Mouse (Mus musculus): Measurements from ENCODE around the gene Rpl37.
A peak's percentile ranks its signal among the peaks of the same experiment; 100 is the strongest.

The Rpl37 gene

GRCm38 (mm10) chr15:5116270-5117030, at the start of gene Rpl37:
Rpl37 (plus strand) TSS chr15:5116645.
- DNase-seq (ENCODE audit: low read depth, low spot score), result peak; percentile 94

GRCm38 (mm10) chr15:5068801-5069518, 47.5 kb upstream of the Rpl37 start:
- DNase-seq (ENCODE audit: low read depth, low spot score), result no peak

- no peak for DNase-seq (ENCODE audit: low read depth, low spot score)
These were observed 35.2 kb upstream of the Rpl37 start for GRCm38 (mm10) chr15:5081235-5081634.

GRCm38 (mm10) chr15:5086162-5086561, 30.3 kb upstream of the Rpl37 start:
- DNase-seq (ENCODE audit: low read depth, low spot score), result no peak

- DNase-seq (ENCODE audit: low read depth, low spot score), result no peak
These were observed 27.4 kb upstream of the Rpl37 start for GRCm38 (mm10) chr15:5088850-5089608.

- DNase-seq (ENCODE audit: low read depth, low spot score), result no peak
These were observed 26.3 kb upstream of the Rpl37 start for GRCm38 (mm10) chr15:5090131-5090530.

- no peak for DNase-seq (ENCODE audit: low read depth, low spot score)
These were observed 20.7 kb upstream of the Rpl37 start for GRCm38 (mm10) chr15:5095534-5096301.

- DNase-seq (ENCODE audit: low read depth, low spot score), result no peak
These were observed 19.1 kb upstream of the Rpl37 start for GRCm38 (mm10) chr15:5097376-5097775.

- no peak for DNase-seq (ENCODE audit: low read depth, low spot score)
These were observed 14.1 kb upstream of the Rpl37 start for GRCm38 (mm10) chr15:5102312-5102711.

GRCm38 (mm10) chr15:5105891-5106290, 10.6 kb upstream of the Rpl37 start:
- no peak for DNase-seq (ENCODE audit: low read depth, low spot score)

GRCm38 (mm10) chr15:5106293-5106692, 10.2 kb upstream of the Rpl37 start:
- DNase-seq (ENCODE audit: low read depth, low spot score), result no peak

- no peak for DNase-seq (ENCODE audit: low read depth, low spot score)
These were observed 8.5 kb upstream of the Rpl37 start, which contains the start of gene Card6 for GRCm38 (mm10) chr15:5107686-5108654. Card6 (minus strand) TSS chr15:5108539.

GRCm38 (mm10) chr15:5108655-5109040, 7.8 kb upstream of the Rpl37 start:
- DNase-seq (ENCODE audit: low read depth, low spot score), result no peak

- DNase-seq (ENCODE audit: low read depth, low spot score), result no peak
These were observed 3.8 kb upstream of the Rpl37 start for GRCm38 (mm10) chr15:5112651-5113050.

GRCm38 (mm10) chr15:5115173-5115572, 1.3 kb upstream of the Rpl37 start:
- DNase-seq (ENCODE audit: low read depth, low spot score), result no peak

GRCm38 (mm10) chr15:5117031-5117601, 671 bp downstream of the Rpl37 start:
- no peak for DNase-seq (ENCODE audit: low read depth, low spot score)

GRCm38 (mm10) chr15:5118626-5119025, 2.2 kb downstream of the Rpl37 start:
- DNase-seq (ENCODE audit: low read depth, low spot score), result no peak

GRCm38 (mm10) chr15:5119192-5119591, 2.7 kb downstream of the Rpl37 start:
- DNase-seq (ENCODE audit: low read depth, low spot score), result no peak

- DNase-seq (ENCODE audit: low read depth, low spot score), result no peak
These were observed 3.3 kb downstream of the Rpl37 start for GRCm38 (mm10) chr15:5119707-5120106.

All from c-Kit-negative CD71-positive TER-119-positive erythroid progenitor cells, embryonic 14.5 days (primary cell).